Mouse (Mus musculus) kidney, postnatal 25 days (tissue): Measurements from ENCODE around the gene Sult2b1.

Experiments used
- DNase-seq, 2 experiments: peaks; one replicate each; pipeline ENCODE4 v3.0.0; 2021; ENCODE audit warnings: mixed read lengths in 2 of 2

The Sult2b1 gene

GRCm38 (mm10) chr7:45770427-45771082 is 13.9 kb downstream of the Sult2b1 start:
- DNase-seq = no peak

GRCm38 (mm10) chr7:45767500-45767899 is 17.0 kb downstream of the Sult2b1 start:
- no peak for DNase-seq

GRCm38 (mm10) chr7:45766764-45767163 is 17.7 kb downstream of the Sult2b1 start:
- DNase-seq = no peak

GRCm38 (mm10) chr7:45765995-45766394 is 18.5 kb downstream of the Sult2b1 start:
- no peak for DNase-seq

- no peak for DNase-seq
Measured at GRCm38 (mm10) chr7:45760151-45760550, 24.3 kb downstream of the Sult2b1 start.

- DNase-seq = peak; percentile 72 to 91
Measured at GRCm38 (mm10) chr7:45759400-45759799, 25.1 kb downstream of the Sult2b1 start.

- DNase-seq = no peak
Measured at GRCm38 (mm10) chr7:45755703-45756102, 28.8 kb downstream of the Sult2b1 start.

GRCm38 (mm10) chr7:45750162-45750561 is 34.3 kb downstream of the Sult2b1 start:
- DNase-seq = peak; percentile 50 to 63

GRCm38 (mm10) chr7:45749401-45749800 is 35.1 kb downstream of the Sult2b1 start:
- DNase-seq = no peak

GRCm38 (mm10) chr7:45748110-45748509 is 36.4 kb downstream of the Sult2b1 start:
- peak in 1 of 2 experiments; percentile 57 for DNase-seq

- no peak for DNase-seq
Measured at GRCm38 (mm10) chr7:45747450-45747849, 37.0 kb downstream of the Sult2b1 start.

- DNase-seq = peak in 1 of 2 experiments; percentile 29
Measured at GRCm38 (mm10) chr7:45746518-45746917, 38.0 kb downstream of the Sult2b1 start.

GRCm38 (mm10) chr7:45744387-45744786 is 40.1 kb downstream of the Sult2b1 start:
- peak; percentile 87 to 92 for DNase-seq

GRCm38 (mm10) chr7:45742338-45742737 is 42.1 kb downstream of the Sult2b1 start:
- no peak for DNase-seq

- DNase-seq = no peak
Measured at GRCm38 (mm10) chr7:45741777-45742176, 42.7 kb downstream of the Sult2b1 start.

- DNase-seq = no peak
Measured at GRCm38 (mm10) chr7:45741308-45741707, 43.2 kb downstream of the Sult2b1 start.

GRCm38 (mm10) chr7:45739820-45740219 is 44.6 kb downstream of the Sult2b1 start:
- no peak for DNase-seq

GRCm38 (mm10) chr7:45739162-45739763 is 45.2 kb downstream of the Sult2b1 start:
- DNase-seq = peak; percentile 87 to 92

- no peak for DNase-seq
Measured at GRCm38 (mm10) chr7:45733477-45733876, 51.0 kb downstream of the Sult2b1 start.

GRCm38 (mm10) chr7:45730727-45731431 is 53.6 kb downstream of the Sult2b1 start:
- DNase-seq = peak; percentile 55 to 78

- DNase-seq = no peak
Measured at GRCm38 (mm10) chr7:45727625-45728024, 56.8 kb downstream of the Sult2b1 start.

GRCm38 (mm10) chr7:45726419-45726818 is 58.0 kb downstream of the Sult2b1 start:
- no peak for DNase-seq

GRCm38 (mm10) chr7:45725713-45726112 is 58.8 kb downstream of the Sult2b1 start, which contains the start of gene Spaca4:
TSS of gene Spaca4 (minus strand) at chr7:45725813.
- DNase-seq = no peak

GRCm38 (mm10) chr7:45725151-45725550 is 59.3 kb downstream of the Sult2b1 start:
- no peak for DNase-seq
